Mouse (Mus musculus) monocyte, adult 5-6 weeks (primary cell): ENCODE data around the gene Igsf8. TPM values are rescaled to one million over a fixed set of nuclear protein-coding genes. Genes with fewer than 3 reads are reported as not detected.
"Not testable (repeated sequence)": the region's sequence is repeated elsewhere in the genome, so short reads cannot be mapped to it uniquely, and the experiment has no call there.

ENCODE experiments used
- ATAC-seq: fragments of 153-309, 156-312 bp; replicated peaks from 2 replicates; pipeline ENCODE4 v1.8.0; 2017; ENCODE audit warnings: mild to moderate bottlenecking; ENCODE audit not compliant: low TSS enrichment, insufficient number of reproducible peaks, severe bottlenecking, poor library complexity, low FRiP score
- total RNA-seq: library from RNA; stranded (forward); fragments of 200-1000, 200-491, 200-594 nt; gene quantifications from 3 replicates; pipeline ENCODE4 v1.2.3, GENCODE M21; 2017

Gene Igsf8
- total RNA-seq: 13.0 to 18.8 TPM (median 16.7 TPM) in 3 replicates

DNA sequence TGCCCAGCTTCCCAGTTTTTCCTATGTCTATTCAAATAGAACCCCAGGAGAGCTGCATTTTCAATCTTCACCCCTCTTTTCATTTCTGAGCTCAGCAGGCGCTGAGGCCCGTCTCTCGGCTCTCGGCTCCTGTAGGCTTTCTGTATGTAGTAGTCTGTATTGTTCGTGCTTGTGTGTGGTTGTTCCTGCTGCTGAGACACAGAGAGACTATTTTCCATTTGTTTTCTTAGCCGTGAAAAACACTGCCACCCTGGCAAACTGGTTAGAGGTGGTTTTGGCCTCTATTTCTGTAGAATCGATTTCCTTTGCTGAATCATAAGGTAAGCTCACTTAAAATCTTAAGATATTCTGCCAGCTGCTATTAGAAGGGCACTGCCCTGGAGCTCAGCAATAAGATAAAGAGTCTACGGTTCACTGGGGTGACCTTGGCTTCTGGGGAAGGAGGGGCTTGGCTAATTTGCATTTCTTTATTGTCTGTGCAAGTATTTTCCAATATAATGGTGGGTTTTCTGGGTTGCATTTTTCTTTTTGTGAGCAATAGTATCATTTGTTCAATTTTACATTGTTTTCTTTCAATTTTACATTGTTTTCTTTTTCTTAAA, at the start of gene Igsf8:
Gene Igsf8, plus strand, starts transcription at position 165 of the 602 bp plus-strand sequence.
- ATAC-seq: no peak

DNA sequence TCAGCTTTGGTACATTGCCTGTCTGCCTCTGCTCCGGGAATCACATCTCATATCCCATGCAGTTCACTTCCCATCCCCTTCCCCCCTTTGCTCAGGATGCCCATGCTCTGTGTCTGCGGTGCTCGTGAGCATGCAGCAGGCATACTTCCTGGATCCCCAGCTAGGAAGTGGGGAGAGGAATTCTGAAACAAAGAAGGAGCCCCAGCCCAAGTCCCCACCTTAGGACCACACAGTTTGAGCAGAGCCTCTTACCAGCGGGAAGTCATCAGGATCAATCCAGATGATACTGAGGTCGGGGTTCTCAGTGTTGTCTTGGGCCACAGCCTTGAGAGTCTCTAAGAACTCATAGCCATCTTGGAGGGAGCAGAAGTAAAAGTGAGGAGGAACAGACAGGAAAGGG, 48.7 kb upstream of the Igsf8 start:
- ATAC-seq: no peak

DNA sequence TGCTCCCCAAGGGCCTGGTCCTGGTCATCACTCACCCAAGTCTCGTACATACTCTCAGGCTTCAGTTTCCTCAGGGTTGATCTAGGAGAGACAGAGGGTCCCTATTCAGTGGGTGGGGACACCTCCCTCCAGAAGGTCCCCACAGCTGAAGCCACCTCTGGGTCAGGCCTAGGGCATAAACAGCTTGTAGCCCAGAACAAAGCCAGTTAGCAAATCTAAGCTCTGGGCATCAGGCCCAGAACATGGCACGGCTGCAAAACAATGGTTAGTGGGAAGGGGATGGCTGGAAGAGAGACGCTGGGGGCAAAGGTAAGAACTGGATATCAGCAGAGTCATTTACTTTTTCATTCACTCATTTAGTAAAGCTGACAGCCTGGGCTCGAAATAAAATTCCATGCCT, 47.7 kb upstream of the Igsf8 start:
- ATAC-seq: no peak

DNA sequence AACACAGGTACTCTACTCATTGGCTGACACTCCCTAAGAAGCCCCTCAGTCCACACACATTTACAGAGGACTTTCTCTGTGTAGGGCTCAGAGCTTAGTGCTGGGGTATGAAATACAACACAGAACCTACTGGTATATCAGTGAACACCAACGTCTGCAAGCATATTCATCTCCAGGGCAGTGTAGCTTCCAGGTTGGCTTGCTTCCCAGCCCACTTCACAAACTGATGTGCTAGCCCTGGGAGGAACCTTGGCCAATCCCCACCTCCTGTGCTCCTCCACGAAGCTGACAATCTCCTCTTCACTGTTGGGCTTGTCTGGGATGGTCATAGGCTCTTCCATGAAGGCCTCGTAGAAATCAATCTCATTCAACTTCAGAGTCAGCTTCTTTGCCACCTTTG, 46.7 kb upstream of the Igsf8 start:
- ATAC-seq: no peak

GRCm38 (mm10) chr1:172217148-172217547, 44.3 kb upstream of the Igsf8 start:
- ATAC-seq: peak; percentile 96

DNA sequence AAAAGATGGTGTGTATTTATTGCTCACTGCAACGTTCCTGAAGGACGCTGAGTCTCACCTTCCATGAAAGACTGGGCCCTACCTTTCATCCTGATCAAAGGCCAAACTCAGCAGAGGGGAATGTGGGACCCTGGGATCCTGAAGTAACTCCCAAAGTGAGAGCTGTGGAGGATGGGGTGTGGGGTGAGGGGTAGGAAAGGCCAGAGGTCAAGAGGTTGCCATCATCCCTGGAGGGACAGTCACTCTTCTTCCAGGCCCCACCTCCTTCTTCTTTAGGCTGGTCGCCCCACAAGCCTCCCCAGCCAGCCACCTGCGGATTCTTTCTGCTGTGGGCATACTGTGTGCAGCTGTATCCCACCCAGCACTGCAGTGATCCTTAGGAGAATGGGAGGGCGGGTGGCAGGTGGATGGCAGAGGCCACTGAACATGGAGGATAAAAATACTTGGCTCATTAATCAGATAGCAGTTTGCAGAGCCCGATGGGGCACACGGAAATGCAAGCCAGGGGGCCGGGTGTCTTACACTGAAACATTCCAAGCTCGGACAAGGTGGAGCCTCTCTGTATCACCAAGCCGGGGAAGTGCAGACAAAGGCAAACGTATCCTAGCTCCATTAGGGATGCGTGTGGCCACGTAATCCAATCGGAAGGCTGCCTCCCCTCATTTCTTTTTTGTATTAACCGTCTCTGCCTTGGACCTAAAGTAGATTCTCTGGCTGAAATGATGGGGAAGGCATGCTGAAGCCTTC, 43.1 kb upstream of the Igsf8 start:
- ATAC-seq: no peak

- no peak for ATAC-seq
These were observed 41.7 kb upstream of the Igsf8 start, which contains the start of gene Casq1 for GRCm38 (mm10) chr1:172219451-172220406. TSS of gene Casq1 (minus strand) at chr1:172219868.

DNA sequence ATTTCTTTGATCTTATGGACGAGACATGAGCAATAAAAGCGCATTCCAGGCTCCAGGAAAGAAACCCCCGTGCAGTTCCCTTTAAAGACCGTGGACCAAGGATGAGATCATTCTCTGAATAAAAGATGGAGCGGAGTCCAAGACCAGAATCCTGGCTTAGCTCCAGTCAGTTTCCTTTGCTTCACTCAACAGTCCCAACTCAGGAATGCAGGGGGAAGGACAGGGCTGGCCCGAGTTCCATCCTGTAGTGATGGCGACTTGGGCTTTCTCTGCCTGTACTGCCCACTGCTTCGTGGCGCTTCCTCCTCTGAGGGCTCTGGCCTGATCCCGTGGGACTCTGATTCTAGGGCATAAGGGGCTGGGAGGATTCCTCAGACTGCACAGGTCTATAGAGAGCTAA, 41.0 kb upstream of the Igsf8 start:
- no peak for ATAC-seq

DNA sequence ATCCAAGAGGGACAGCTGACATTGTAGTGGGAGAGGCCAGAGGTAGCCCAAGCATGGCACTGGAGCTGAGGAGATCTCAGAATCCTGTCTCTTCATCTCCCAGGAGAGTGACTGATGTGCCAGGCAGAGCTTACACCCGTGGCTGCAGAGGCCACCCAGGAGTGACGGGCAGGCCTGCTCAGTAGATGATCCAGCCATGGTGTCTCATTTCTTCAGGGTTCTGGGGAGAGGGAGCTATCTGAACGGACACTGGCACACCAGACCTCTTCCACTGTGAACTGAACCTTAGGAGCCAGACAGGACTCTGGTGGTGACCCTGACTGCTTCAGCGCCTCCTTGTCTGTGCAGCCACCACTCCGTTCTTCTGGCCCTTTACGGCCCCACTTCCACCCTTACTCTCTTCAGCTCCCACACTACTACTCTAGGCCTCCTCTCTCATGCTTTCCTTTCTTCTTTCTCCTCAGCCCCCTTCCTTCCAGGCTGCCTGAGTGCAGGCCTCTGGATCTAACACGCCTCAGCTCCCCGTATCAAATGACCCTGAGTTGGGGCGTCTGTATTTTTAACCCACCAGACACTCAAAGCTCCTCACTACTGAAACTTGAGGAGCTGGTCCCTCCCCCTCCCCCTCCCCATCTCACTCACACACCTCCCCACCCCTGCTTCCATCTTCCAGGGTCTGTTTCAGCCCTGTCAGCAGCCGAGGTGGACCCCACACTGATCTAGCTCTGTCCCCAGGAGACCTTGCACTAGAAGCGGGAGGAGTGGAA, 40.0 kb upstream of the Igsf8 start:
- no peak for ATAC-seq

GRCm38 (mm10) chr1:172228209-172228608, 33.2 kb upstream of the Igsf8 start:
- no peak for ATAC-seq

DNA sequence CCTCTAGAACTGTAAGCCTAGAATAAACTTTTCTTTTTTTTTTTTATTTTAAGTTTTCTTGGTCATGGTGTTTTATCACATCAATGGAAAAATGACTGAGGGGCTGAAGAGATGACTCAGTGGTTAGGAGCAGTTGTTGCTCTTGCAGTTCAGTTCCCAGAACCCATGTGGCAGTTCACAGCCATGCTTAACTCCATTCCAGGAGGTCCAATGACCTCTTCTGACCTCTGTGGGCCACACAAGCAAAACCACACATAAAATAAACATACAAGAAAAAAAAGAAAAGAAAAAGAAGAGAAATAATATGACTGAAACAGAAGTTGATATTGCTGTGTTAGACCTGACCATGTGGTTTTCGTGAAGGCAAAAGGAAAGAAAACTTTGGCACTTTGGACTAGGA, 32.2 kb upstream of the Igsf8 start:
- no peak for ATAC-seq

- ATAC-seq: peak; percentile 72
These were observed 20.3 kb upstream of the Igsf8 start for GRCm38 (mm10) chr1:172240945-172241708.

- ATAC-seq: no peak
These were observed 19.0 kb upstream of the Igsf8 start for GRCm38 (mm10) chr1:172242401-172242800.

GRCm38 (mm10) chr1:172243547-172244205, 17.8 kb upstream of the Igsf8 start:
- ATAC-seq: no peak

DNA sequence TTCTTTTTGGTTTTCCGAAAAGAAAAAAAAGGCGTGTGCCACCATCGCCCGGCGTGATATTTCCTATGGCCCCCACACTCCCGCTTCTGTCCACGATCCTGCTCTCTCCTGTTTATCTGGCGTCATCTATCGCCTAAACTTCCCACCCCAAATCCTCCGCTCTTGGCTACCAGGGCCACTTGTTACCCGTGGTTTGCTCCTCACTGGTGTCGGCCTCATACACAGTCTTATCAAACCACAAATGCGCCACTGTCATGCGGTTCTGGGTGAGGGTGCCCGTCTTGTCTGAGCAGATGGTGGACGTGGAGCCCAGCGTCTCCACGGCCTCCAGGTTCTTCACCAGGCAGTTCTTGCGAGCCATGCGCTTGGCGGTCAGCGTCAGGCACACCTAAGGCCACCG, 16.8 kb upstream of the Igsf8 start:
- not testable (repeated sequence) for ATAC-seq

GRCm38 (mm10) chr1:172247216-172247615, 14.2 kb upstream of the Igsf8 start:
- ATAC-seq: no peak

- no peak for ATAC-seq
These were observed 13.8 kb upstream of the Igsf8 start for GRCm38 (mm10) chr1:172247679-172248078.
